Mouse (Mus musculus): ENCODE results near the gene Tent5d. TPM values are rescaled to one million over a fixed set of nuclear protein-coding genes. Genes with fewer than 3 reads are reported as not detected.

The Tent5d gene
- not detected in 2 replicates for polyA plus RNA-seq (2015; fragmentation: Nextera tagmentation; extraction: Ambion mirVana)

DNA sequence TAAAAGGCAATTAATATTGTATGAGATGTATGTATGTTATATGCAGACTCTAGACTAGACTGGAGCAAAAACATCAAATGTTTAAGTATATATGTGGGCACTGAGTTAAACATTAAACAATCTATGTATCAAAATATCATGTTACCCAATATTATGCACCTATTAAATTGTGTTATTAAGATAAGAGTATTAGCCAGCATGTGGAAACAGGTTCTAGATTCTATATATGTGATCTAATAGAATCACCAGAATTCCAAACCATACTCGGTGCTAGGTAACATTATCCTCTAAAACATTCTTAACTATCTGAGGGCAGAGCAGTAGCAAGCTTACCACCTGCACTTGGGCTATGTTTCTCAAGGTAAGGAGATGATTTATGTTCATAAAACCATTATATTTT lies at the start of gene Tent5d:
Gene Tent5d, plus strand, starts transcription at position 301 of the 400 bp plus-strand sequence.
- H3K9me3 ChIP-seq (ENCODE audit: control insufficient read depth, low read length), result no peaks in the 10 kb centered on the region
- TF ChIP-seq EP300 (optimal IDR thresholded peaks at IDR 0.05), result no peak
- no peak for TF ChIP-seq CTCF (IDR thresholded peaks at IDR 0.05; ENCODE audit: low read depth)
- no peaks in the 10 kb centered on the region for H3K4me1 ChIP-seq (replicated peaks; ENCODE audit: control insufficient read depth, insufficient read depth)
- WGBS, result 48% methylated on average over 1 of the region's 1 CpGs
- no peaks in the 10 kb centered on the region for H3K27me3 ChIP-seq (ENCODE audit: control insufficient read depth, insufficient read depth, low read length)
- no peaks in the 10 kb centered on the region for H3K36me3 ChIP-seq (ENCODE audit: control insufficient read depth, insufficient read depth, low read length)
- H3K4me2 ChIP-seq (replicated peaks; ENCODE audit: low read depth), result no peak within 1 kb of the TSS
- ATAC-seq (ENCODE audit: low FRiP score, low TSS enrichment), result no peak
- no peak within 1 kb of the TSS for H3K4me3 ChIP-seq (ENCODE audit: low read depth, low read length)
- no peak for DNase-seq (ENCODE audit: low spot score)
- no peak within 1 kb of the TSS for H3K9ac ChIP-seq (ENCODE audit: low read length)
- no peak within 1 kb of the TSS for H3K27ac ChIP-seq (replicated peaks)

DNA sequence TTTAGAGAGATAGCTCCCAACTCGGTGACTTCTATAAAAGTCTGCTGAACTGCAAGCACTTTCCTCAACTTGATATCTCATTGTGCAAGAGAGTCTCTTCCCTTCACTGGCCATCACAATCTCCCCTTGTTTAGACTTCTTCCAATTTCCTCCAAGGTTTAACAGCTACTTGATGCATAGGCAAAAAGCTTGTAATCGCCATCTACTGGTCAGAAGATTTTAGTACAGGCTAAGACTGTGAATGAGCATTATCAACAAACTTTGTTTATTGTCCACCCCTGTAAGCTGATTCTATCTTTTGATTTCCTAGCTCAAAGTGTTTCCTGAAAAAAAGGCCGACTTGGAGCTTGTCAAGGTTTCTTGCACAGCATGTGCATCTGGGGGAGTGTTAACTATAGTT lies 24.5 kb upstream of the Tent5d start:
- Histone ChIP-seq H3K9me3 (ENCODE audit: control insufficient read depth, low read length) (no peaks in the 10 kb centered on the region), H3K36me3 (ENCODE audit: control insufficient read depth, insufficient read depth, low read length) (no peaks in the 10 kb centered on the region), H3K27ac (replicated peaks) (no peak overlapping the region), H3K27me3 (ENCODE audit: control insufficient read depth, insufficient read depth, low read length) (no peaks in the 10 kb centered on the region), H3K4me1 (replicated peaks; ENCODE audit: control insufficient read depth, insufficient read depth) (no peaks in the 10 kb centered on the region), H3K4me2 (replicated peaks; ENCODE audit: low read depth) (no peak overlapping the region), H3K9ac (ENCODE audit: low read length) (no peak overlapping the region), H3K4me3 (ENCODE audit: low read depth, low read length) (no peak overlapping the region)
- WGBS, result 18% methylated on average over 3 of the region's 3 CpGs
- ATAC-seq (ENCODE audit: low FRiP score, low TSS enrichment) (no peak), DNase-seq (ENCODE audit: low spot score) (no peak)
- TF ChIP-seq CTCF (IDR thresholded peaks at IDR 0.05; ENCODE audit: low read depth), result peak; percentile 57
- TF ChIP-seq EP300 (optimal IDR thresholded peaks at IDR 0.05), result no peak

DNA sequence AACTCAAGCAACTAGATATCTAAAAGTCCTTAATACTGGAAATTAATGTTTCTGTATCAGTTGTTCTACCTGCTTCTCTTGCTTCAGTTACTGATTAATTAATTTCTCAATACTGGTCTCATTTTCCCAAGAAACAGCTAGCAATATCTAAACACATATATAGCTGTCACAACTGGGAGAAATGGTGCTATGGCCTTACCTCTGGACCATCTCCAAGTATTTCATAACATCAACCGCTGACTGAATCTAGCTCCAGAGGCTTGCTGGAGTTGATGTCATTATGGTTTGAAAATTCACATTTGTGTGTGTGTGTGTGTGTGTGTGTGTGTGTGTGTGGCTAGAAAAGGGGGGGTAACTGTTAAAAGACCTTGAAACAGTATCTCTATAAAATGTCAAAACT lies 2.3 kb upstream of the Tent5d start:
- no peak for TF ChIP-seq CTCF (IDR thresholded peaks at IDR 0.05; ENCODE audit: low read depth)
- TF ChIP-seq EP300 (optimal IDR thresholded peaks at IDR 0.05), result no peak
- 42% methylated on average over 1 of the region's 1 CpGs for WGBS

DNA sequence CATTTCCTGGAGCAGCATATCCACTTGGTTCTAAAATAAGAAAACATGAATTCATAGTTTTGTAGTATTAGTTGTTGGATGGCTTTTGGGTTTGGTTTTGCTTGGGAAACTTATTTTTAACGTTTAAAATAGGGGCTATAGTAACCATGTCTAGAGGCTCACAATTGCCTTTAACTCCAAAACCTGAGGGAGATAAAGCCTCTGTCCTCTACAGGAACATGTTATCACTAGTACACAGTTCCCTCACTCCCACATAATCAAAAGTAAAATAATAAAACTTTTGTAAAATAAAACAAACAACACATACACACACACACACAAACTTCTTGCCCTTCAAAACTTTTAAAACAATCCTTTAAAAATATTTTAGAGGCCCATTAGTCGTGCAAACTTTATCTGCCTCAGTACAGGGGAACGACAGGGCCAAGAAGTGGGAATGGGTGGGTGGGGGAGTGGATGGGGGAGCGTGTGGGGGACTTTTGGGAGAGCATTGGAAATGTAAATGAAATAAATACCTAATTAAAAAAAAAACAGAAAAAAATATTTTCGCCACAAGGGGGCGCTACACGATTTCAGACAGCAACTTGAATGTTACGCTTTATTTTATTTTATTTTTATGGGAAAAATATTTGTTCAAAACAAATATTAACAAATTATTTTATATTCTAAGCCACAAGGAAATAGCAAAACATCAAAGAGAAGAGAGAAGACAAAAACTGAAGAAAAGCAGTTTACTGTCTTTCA lies 1.5 kb upstream of the Tent5d start:
- no peak overlapping the region for H3K27ac ChIP-seq (replicated peaks)
- no peaks in the 10 kb centered on the region for H3K9me3 ChIP-seq (ENCODE audit: control insufficient read depth, low read length)
- no peaks in the 10 kb centered on the region for H3K27me3 ChIP-seq (ENCODE audit: control insufficient read depth, insufficient read depth, low read length)
- no peak overlapping the region for H3K9ac ChIP-seq (ENCODE audit: low read length)
- no peak overlapping the region for H3K4me2 ChIP-seq (replicated peaks; ENCODE audit: low read depth)
- no peaks in the 10 kb centered on the region for H3K4me1 ChIP-seq (replicated peaks; ENCODE audit: control insufficient read depth, insufficient read depth)
- H3K4me3 ChIP-seq (ENCODE audit: low read depth, low read length), result no peak overlapping the region
- no peaks in the 10 kb centered on the region for H3K36me3 ChIP-seq (ENCODE audit: control insufficient read depth, insufficient read depth, low read length)
- 27% methylated on average over 8 of the region's 8 CpGs for WGBS
- DNase-seq (ENCODE audit: low spot score) (no peak), ATAC-seq (ENCODE audit: low FRiP score, low TSS enrichment) (no peak)
- TF ChIP-seq CTCF (IDR thresholded peaks at IDR 0.05; ENCODE audit: low read depth) (peak; percentile 46), EP300 (optimal IDR thresholded peaks at IDR 0.05) (no peak)

More for the DNA sequence above, 2.3 kb upstream of the Tent5d start:
- Histone ChIP-seq H3K9me3 (ENCODE audit: control insufficient read depth, low read length) (no peaks in the 10 kb centered on the region), H3K9ac (ENCODE audit: low read length) (no peak overlapping the region), H3K4me3 (ENCODE audit: low read depth, low read length) (no peak overlapping the region), H3K36me3 (ENCODE audit: control insufficient read depth, insufficient read depth, low read length) (no peaks in the 10 kb centered on the region), H3K4me2 (replicated peaks; ENCODE audit: low read depth) (no peak overlapping the region), H3K4me1 (replicated peaks; ENCODE audit: control insufficient read depth, insufficient read depth) (no peaks in the 10 kb centered on the region), H3K27me3 (ENCODE audit: control insufficient read depth, insufficient read depth, low read length) (no peaks in the 10 kb centered on the region), H3K27ac (replicated peaks) (no peak overlapping the region)
- ATAC-seq (ENCODE audit: low FRiP score, low TSS enrichment) (no peak), DNase-seq (ENCODE audit: low spot score) (no peak)

DNA sequence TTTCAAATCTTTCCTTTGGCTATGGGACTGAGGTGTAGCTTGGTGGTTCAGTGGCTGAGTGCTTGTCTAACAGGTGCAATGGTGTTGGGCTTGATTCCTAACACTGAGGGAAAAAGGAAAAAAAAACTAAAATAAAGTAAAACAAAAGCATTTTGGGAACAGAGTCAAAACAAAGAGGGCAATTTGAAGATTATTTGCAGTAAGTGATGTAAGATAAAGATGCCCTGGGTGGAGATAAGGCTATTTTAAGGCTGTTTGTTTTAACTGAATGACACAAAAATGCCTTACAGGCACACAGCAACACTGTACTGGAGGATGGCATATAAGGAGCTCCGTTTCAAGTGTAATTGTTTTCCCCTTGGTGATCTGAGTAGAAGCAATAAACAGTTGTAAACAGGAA lies 3.4 kb downstream of the Tent5d start:
- ATAC-seq (ENCODE audit: low FRiP score, low TSS enrichment), result no peak
- no peak overlapping the region for H3K9ac ChIP-seq (ENCODE audit: low read length)
- H3K27me3 ChIP-seq (ENCODE audit: control insufficient read depth, insufficient read depth, low read length), result no peaks in the 10 kb centered on the region
- no peaks in the 10 kb centered on the region for H3K9me3 ChIP-seq (ENCODE audit: control insufficient read depth, low read length)
- no peak overlapping the region for H3K27ac ChIP-seq (replicated peaks)
- no peak overlapping the region for H3K4me3 ChIP-seq (ENCODE audit: low read depth, low read length)
- no peak overlapping the region for H3K4me2 ChIP-seq (replicated peaks; ENCODE audit: low read depth)
- WGBS, result 54% methylated on average over 1 of the region's 1 CpGs
- TF ChIP-seq EP300 (optimal IDR thresholded peaks at IDR 0.05), result no peak
- TF ChIP-seq CTCF (IDR thresholded peaks at IDR 0.05; ENCODE audit: low read depth), result no peak
- DNase-seq (ENCODE audit: low spot score), result no peak
- no peaks in the 10 kb centered on the region for H3K36me3 ChIP-seq (ENCODE audit: control insufficient read depth, insufficient read depth, low read length)
- H3K4me1 ChIP-seq (replicated peaks; ENCODE audit: control insufficient read depth, insufficient read depth), result no peaks in the 10 kb centered on the region

DNA sequence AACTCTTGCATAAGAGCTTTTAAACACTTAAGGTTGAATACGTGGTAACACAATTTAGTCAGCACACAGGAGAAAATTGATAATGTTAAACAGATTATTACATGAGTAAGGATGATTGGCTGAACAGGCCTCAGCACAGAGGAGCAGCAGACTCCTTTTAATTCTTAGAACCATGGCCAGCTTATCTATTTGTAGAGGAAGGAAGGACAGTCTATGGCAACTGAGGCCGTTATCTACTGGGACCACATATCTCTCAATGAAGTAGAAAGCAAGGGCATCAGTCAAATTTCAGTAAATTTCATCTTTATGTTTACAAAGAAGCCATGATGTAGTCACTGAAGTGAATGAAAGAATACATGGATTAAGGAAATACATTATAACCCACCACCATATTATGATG lies 4.5 kb downstream of the Tent5d start:
- Histone ChIP-seq H3K9ac (ENCODE audit: low read length) (no peak overlapping the region), H3K27me3 (ENCODE audit: control insufficient read depth, insufficient read depth, low read length) (no peaks in the 10 kb centered on the region), H3K4me1 (replicated peaks; ENCODE audit: control insufficient read depth, insufficient read depth) (no peaks in the 10 kb centered on the region), H3K4me3 (ENCODE audit: low read depth, low read length) (no peak overlapping the region), H3K36me3 (ENCODE audit: control insufficient read depth, insufficient read depth, low read length) (no peaks in the 10 kb centered on the region), H3K9me3 (ENCODE audit: control insufficient read depth, low read length) (no peaks in the 10 kb centered on the region), H3K27ac (replicated peaks) (no peak overlapping the region), H3K4me2 (replicated peaks; ENCODE audit: low read depth) (no peak overlapping the region)
- no peak for DNase-seq (ENCODE audit: low spot score)
- no peak for ATAC-seq (ENCODE audit: low FRiP score, low TSS enrichment)
- TF ChIP-seq EP300 (optimal IDR thresholded peaks at IDR 0.05), result no peak
- TF ChIP-seq CTCF (IDR thresholded peaks at IDR 0.05; ENCODE audit: low read depth), result no peak
- WGBS, result 90% methylated on average over 2 of the region's 2 CpGs
